Mouse (Mus musculus) erythroblast, adult 5-6 weeks (primary cell): ENCODE results near the gene 6820408C15Rik. TPM values are rescaled to one million over a fixed set of nuclear protein-coding genes. Genes with fewer than 3 reads are reported as not detected.

Source experiments
- ATAC-seq: replicated peaks from 2 replicates; pipeline ENCODE4 v1.8.0; 2016; ENCODE audit warnings: moderate number of reproducible peaks, mild to moderate bottlenecking, moderate TSS enrichment, inconsistent platforms; ENCODE audit not compliant: poor library complexity, low FRiP score, severe bottlenecking
- total RNA-seq, 2 experiments: library from RNA; stranded (forward) in 1 of 2; stranded (reverse) in 1 of 2; fragments of 150-400 nt in 1 of 2; fragments of 200-764, 138-1000 nt in 1 of 2; gene quantifications; 2 replicates each; pipeline versions ENCODE4 v1.2.3 to v1.2.4; 2015 to 2017; ENCODE audit warnings: low replicate concordance in 2 of 2

6820408C15Rik gene
- total RNA-seq, 2 experiments from 2014 or later: not detected

GRCm38 (mm10) chr2:152409781-152410180 lies 5.6 kb upstream of the 6820408C15Rik start:
- ATAC-seq: no peak

- ATAC-seq: no peak
Measured at GRCm38 (mm10) chr2:152410971-152411371, 4.4 kb upstream of the 6820408C15Rik start.

GRCm38 (mm10) chr2:152411471-152411870 lies 3.9 kb upstream of the 6820408C15Rik start:
- no peak for ATAC-seq

GRCm38 (mm10) chr2:152412526-152413157 lies 2.7 kb upstream of the 6820408C15Rik start:
- ATAC-seq: no peak

DNA sequence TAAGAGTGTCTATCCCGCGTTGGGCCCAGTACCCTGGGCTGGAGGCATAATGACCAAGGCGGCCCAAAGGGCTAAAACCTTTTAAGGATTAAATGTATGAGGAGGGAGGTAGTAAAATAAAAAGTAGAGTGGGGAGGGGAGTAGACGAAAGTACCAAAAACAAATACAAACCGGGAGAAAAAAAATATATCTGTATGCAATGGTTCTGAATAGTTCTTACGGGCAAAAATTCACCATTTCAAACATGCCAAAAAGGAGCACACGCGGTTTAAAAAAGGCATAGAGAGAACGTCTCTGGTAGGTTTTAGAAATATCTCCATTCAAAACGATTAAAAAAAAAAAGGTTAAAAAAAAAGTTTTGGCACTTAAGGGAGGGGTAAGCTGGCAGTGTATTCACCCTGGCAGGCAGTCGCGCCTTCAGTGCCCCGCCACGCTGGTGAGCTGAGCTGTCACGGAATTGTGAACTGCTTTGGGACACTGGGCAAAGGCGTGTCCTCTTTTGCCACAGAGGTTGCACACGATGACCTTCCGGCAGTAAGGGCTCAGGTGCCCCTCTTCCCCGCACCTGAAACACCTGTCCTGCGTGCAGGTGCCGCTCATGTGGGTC lies 2.1 kb upstream of the 6820408C15Rik start:
- ATAC-seq: peak; percentile 17; the same call in 1 of the 2 replicates

DNA sequence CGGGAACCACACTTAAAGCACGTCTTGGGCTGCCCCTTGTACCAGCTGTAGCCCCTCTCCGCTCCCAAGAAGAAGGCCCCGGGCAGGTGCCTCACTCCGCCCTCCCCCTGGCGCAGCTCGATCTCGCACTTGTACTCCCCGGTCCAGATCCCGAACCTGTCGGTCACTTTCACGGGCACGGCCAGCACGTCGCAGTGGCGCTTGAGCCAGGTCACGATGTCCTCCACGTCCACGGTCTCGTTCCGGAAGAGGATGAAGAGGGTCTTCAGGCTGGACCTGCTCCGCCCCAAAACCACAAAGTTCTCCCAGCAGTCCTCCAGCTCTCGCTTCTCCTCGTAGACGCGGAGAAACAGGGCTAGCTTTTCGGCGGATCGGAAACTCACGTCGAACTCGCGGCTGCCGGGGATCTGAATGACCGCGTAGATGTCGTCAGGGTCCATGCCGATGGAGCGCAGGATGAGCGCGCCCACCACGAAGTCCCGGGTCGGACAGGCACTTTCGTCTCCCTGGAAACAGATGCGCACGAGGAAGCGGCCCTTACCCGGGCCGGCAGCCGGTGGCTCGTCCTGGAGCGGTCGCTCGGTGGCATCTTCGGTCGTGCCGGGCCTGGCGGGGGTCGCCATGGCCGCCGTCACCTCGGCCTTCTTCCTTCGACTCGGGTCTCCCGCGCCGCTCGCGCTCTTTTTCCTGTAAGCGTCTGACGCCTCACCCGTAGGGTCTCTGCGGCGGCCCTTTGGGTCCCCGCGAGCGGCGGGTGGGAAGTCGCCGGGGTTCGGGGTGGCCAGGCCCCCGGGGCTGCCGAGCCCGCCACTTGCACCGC lies 1.4 kb upstream of the 6820408C15Rik start:
- peak; percentile 51; the same call in 1 of the 2 replicates for ATAC-seq

GRCm38 (mm10) chr2:152414591-152415165 lies 709 bp upstream of the 6820408C15Rik start, which contains the start of gene Zcchc3:
Gene Zcchc3, minus strand, starts transcription at chr2:152415027.
- peak; percentile 90 for ATAC-seq

DNA sequence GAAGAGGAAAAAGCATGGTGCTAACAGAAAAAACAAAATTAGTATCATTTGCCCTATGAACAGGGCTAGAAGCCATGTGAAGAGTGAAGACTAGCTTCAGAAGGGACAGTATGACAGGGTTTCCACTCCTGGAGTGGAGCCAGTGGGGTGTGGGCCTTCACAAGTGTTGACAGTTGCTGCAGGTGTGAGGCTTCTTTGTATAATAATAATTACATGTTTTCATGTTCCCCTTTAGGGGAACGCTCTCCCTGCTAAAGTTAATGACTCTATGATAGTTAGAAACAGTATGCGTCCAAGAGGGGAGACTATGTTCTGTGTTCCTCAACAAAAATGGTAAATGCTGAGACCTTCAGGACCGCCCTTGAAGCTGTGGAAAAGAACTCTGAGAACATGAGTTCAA lies 399 bp downstream of the 6820408C15Rik start:
- no peak for ATAC-seq

- no peak for ATAC-seq
Measured at GRCm38 (mm10) chr2:152427493-152427892, 12.1 kb downstream of the 6820408C15Rik start.

- peak; percentile 54; the same call in 1 of the 2 replicates for ATAC-seq
Measured at GRCm38 (mm10) chr2:152428481-152428880, 13.1 kb downstream of the 6820408C15Rik start.

DNA sequence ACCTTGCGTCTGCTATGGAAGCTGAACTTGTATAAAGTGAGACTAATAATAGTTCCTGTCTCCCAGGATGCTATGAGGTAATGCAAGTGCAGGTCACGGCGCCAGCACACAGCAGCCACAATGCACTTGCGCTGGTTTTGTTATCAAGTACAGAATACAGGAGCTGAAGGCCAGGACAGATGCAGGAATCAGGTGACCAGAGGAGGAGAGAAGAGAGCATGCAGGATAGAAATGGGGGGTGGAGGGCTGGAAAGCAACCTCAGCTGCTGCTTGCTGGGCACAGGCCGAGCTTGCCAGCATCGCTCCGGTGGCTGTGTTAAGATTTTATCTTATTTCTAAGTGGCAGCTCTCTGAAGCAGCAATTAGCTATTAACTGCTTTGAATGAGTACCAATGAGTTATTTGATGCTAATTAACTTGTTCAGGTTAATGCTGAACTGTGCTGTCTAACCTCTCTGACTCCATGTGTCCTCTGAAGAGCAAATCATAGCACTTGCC lies 21.1 kb downstream of the 6820408C15Rik start:
- no peak for ATAC-seq

GRCm38 (mm10) chr2:152436983-152437860 lies 21.8 kb downstream of the 6820408C15Rik start:
- peak; percentile 83 for ATAC-seq

GRCm38 (mm10) chr2:152438963-152439362 lies 23.6 kb downstream of the 6820408C15Rik start:
- 0 out of 2 replicates have a peak, but pooled peaks have one; percentile 5 for ATAC-seq

DNA sequence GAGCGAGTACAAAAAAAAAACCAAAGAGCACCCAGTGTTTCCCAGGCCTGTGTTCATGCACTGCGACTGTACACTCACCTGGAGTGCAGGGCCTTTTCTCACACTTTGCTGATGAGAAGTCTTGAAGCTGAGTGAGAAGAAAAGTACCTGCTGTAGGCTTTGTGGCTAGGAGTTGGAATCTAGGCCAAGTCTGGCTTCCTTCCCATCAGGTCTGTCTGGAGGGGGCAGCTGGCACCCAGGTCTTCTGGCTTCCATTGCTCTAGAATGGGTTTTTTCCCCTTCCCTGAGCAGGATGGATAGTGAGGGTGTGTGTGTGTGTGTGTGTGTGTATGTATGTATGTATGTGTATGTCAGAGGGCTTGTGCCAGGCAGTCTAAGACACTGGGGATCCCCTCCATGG lies 24.4 kb downstream of the 6820408C15Rik start:
- ATAC-seq: no peak

DNA sequence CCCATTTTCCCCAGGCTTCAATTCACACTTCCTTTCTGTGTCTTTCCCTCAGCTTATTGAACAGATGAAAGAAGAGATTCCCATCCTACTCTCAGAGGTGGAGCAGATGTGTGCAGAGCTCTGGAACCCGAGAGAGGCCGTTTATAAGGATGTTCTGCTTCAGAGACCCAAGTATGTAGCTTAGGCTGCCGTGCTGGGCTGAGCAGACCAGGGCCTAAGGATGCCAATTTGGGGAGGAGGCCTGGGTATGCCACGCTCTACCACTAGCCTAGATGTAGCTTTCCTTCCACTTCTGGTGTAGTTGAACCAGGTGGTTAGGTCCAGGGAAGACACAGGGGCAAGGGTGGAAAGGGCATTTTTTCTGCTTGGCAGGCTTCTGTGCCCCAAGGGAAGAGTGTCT lies 26.9 kb downstream of the 6820408C15Rik start:
- ATAC-seq: no peak

DNA sequence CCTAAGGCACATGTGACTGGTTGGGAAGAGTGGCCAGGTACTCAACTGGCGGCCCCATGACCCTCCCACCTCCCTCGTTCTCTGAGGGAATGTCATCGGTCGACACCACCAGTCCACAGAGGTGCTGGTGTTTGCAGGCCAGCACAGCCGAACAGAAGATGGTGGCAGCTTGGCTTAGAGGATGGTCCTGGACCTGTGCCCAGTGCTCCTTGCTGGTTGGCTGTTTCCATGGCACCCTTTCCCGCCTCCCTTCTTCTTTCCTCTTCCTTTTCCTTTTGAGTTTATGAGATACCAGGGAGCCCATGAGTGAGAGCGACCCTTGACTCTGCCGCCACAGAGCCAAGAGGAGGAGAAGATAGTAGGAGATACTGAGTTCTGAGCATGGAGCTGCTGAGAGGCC lies 27.9 kb downstream of the 6820408C15Rik start:
- no peak for ATAC-seq

DNA sequence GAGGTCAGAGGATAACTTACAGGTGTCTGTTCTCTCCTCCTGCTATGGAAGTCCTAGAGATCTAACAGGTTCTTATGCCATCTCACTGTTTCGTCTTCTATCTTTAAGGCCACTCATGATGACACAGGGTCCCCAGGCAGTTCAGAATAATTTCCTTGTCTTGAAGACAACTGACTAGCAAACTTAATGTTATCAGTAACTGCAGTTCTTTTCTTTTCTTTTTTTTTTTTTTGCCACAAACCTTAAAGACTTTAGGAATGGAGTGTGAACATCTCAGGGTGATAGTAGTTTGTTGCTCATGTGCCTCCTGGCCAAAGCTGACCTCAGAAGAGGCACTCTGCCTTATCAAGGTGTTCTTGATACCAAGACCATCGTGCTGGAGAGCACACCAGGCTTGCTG lies 31.3 kb downstream of the 6820408C15Rik start:
- no peak for ATAC-seq

GRCm38 (mm10) chr2:152447461-152447860 lies 32.1 kb downstream of the 6820408C15Rik start:
- no peak for ATAC-seq

DNA sequence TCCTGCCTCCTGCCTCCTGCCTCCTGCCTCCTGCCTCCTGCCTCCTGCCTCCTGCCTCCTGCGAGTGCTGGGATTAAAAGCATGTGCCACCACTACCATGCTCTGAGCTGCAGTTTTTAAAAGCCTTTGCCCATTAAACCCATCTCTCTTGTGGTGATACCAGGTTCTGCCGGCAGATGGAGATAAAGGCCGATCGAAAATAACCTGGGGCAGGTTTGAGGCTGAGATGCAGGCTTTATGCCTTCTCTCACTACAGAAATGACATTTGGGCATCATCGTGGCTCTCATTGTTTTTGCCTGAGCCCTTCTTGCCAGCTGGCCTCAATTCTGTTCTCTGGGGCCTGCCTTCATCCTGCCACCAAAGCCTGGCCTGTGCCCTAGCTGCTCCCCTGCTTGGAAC lies 34.9 kb downstream of the 6820408C15Rik start:
- no peak for ATAC-seq
